Mouse (Mus musculus) heart, adult 2 months (tissue): ENCODE measurements around the gene 2210011C24Rik.

Experiments
- CTCF ChIP-seq: fragments of 200-600 bp; IDR thresholded peaks from 2 replicates; pipeline ENCODE4 v1.8.1; 2022; ENCODE audit warnings: antibody characterized with exemption, mild to moderate bottlenecking, moderate library complexity
- EP300 ChIP-seq: fragments of 200-500 bp; IDR thresholded peaks from 2 replicates; pipeline ENCODE4 v1.6.1; 2011; ENCODE audit warnings: low read depth, low read length, control low read depth; ENCODE audit not compliant: insufficient read depth

GRCm38 (mm10) chr8:84053229-84053628 lies 41.3 kb upstream of the 2210011C24Rik start:
- TF ChIP-seq CTCF (no peak), EP300 (no peak)
